Mouse (Mus musculus): Measurements from ENCODE around the gene Rnf144b. TPM values are rescaled to one million over a fixed set of nuclear protein-coding genes. Genes with fewer than 3 reads are reported as not detected.

The Rnf144b gene
- polyA plus RNA-seq, 1 experiment from 2014 or later: 1.0 TPM

DNA sequence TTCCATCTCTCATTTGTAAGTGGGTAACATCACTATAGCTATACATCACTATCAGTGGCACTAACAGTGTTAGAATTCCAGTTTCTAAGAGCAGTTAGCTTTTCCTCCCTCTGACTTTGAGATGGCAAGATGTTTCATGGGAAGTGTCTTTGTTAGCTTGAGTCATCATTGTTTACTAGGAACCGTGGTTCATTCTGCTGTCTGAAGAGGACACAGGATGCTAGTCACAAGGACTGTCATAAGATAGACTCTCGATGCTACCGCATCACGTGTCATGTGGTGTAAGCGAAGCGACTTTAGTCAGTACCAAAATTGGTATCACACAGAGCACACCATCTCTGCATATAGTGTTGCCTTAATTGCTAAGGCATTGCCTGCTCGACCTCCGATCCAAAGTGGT, 105.7 kb downstream of the Rnf144b start:
- 95% methylated on average over 8 of the region's 8 CpGs for WGBS
- H3K9me3 ChIP-seq: no peaks in the 10 kb centered on the region
- no peak overlapping the region for H3K4me2 ChIP-seq (replicated peaks)
- no peak for ATAC-seq (ENCODE audit: low FRiP score, low read depth)
- H3K4me3 ChIP-seq: no peak overlapping the region
- H3K4me1 ChIP-seq: peaks cover 8% of the 10 kb centered on the region; the same call in 1 of the 2 replicates
- no peaks in the 10 kb centered on the region for H3K36me3 ChIP-seq
- no peaks in the 10 kb centered on the region for H3K27me3 ChIP-seq (replicated peaks)
- H3K27ac ChIP-seq: no peak overlapping the region
- H3K9ac ChIP-seq: no peak overlapping the region

DNA sequence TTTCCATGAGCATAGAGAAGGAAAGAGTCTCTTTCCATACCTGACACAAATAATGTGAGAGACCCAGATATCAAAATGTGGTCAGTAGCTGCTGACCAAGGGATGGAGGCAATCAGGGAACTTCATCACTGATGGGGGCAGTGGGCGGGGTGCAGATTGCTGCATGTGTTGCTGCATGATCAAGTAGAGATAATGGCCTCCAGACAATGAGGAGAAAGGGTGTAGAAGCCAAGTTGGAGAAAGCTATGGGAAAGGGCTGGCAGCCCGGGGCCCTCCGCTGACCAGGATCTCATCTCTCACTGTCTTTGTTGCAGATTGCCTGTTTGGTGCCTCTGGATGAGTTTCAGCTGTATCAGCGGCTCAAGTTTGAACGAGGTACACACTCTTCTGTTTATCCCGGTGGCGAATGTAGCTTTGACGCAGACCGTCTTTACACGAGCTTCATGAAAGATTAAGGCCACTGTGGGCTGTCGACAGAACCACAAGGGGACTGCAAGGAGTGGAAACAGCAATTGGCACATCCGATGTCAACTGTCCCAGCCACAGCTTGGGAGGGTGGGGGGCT, 106.3 kb downstream of the Rnf144b start:
- no peaks in the 10 kb centered on the region for H3K9me3 ChIP-seq
- H3K4me3 ChIP-seq: no peak overlapping the region
- WGBS: 90% methylated on average over 12 of the region's 12 CpGs
- no peak for ATAC-seq (ENCODE audit: low FRiP score, low read depth)
- H3K9ac ChIP-seq: no peak overlapping the region
- H3K4me2 ChIP-seq (replicated peaks): no peak overlapping the region
- H3K36me3 ChIP-seq: no peaks in the 10 kb centered on the region
- no peak overlapping the region for H3K27ac ChIP-seq
- peaks cover 8% of the 10 kb centered on the region; the same call in 1 of the 2 replicates for H3K4me1 ChIP-seq
- H3K27me3 ChIP-seq (replicated peaks): no peaks in the 10 kb centered on the region

DNA sequence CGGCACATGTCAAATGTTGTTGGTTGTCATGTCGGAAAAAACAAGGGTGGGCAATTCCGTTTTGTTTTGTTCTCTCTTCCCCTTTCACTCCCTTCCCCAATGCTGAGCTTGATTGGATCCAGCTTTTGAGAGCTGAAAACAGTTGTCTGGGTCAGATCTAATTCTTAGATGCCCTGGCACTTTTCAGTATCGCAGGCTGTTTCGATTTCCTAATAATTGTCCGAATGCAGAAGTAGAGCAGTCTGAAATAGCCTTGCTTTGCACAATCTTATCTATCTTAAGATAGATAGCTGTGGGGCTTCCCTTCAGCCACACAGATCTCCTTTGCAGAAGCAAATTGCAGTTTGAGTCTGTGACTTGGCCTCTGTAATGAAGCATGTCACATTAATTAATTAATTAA, 109.7 kb downstream of the Rnf144b start:
- Histone ChIP-seq H3K4me1 (no peaks in the 10 kb centered on the region), H3K27ac (no peak overlapping the region), H3K9ac (no peak overlapping the region), H3K4me2 (replicated peaks) (no peak overlapping the region), H3K27me3 (replicated peaks) (no peaks in the 10 kb centered on the region), H3K9me3 (no peaks in the 10 kb centered on the region), H3K4me3 (no peak overlapping the region), H3K36me3 (no peaks in the 10 kb centered on the region)
- WGBS: 91% methylated on average over 6 of the region's 6 CpGs
- ATAC-seq (ENCODE audit: low FRiP score, low read depth): no peak

- H3K4me1 ChIP-seq: no peaks in the 10 kb centered on the region
- WGBS: 90% methylated on average over 8 of the region's 8 CpGs
These were observed 114.9 kb downstream of the Rnf144b start for GRCm38 (mm10) chr13:47237376-47237775.

GRCm38 (mm10) chr13:47238131-47238530, 115.7 kb downstream of the Rnf144b start:
- Histone ChIP-seq H3K4me2 (replicated peaks) (no peak overlapping the region), H3K27me3 (replicated peaks) (no peaks in the 10 kb centered on the region), H3K4me1 (no peaks in the 10 kb centered on the region), H3K9ac (no peak overlapping the region), H3K36me3 (no peaks in the 10 kb centered on the region), H3K4me3 (no peak overlapping the region), H3K27ac (no peak overlapping the region), H3K9me3 (no peaks in the 10 kb centered on the region)
- no peak for ATAC-seq (ENCODE audit: low FRiP score, low read depth)
- 78% methylated on average over 17 of the region's 17 CpGs for WGBS

More at GRCm38 (mm10) chr13:47237376-47237775, 114.9 kb downstream of the Rnf144b start:
- no peaks in the 10 kb centered on the region for H3K27me3 ChIP-seq (replicated peaks)
- no peak for ATAC-seq (ENCODE audit: low FRiP score, low read depth)
- no peak overlapping the region for H3K4me3 ChIP-seq
- H3K9me3 ChIP-seq: no peaks in the 10 kb centered on the region
- H3K36me3 ChIP-seq: no peaks in the 10 kb centered on the region
- no peak overlapping the region for H3K4me2 ChIP-seq (replicated peaks)
- H3K27ac ChIP-seq: no peak overlapping the region
- H3K9ac ChIP-seq: no peak overlapping the region

DNA sequence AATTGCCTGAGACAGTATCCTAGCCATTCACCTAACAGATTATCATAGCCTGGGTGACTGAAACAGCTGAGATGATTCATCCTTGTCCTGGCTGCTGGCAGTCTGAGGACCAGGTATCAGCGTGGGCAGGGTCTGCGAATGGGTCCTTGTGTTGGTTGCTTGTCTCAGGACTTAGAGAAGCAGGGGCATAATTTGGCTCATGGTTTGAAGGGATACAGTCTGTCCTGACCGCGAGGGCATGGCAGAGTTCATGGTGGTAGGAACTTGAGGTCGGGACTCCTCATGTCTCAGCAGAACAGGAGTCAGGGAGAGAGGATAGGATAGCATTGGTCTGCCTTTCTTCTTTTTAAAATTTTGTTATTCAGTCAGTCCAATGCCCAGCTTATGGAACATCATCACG, 121.1 kb downstream of the Rnf144b start:
- WGBS: 96% methylated on average over 6 of the region's 6 CpGs

DNA sequence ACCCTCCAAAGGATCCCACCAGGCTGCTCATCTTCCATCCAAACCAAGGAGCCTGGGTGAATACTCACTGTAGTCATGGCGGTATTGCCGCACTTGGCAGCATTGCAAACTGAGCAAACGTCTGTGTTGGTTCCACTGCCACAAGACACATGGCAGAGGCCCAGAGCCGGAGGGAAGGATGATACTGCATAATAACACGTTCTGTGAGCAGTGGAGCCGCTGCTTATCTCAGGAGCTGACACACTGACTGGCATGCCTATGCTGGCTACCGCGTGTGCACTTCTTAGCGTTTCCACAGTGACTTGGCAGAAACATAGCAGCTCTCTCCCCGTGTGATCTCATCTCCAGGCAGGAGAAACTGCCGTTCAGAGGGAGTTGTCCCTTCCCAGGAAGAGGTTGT, 122.3 kb downstream of the Rnf144b start:
- no peak overlapping the region for H3K27ac ChIP-seq
- no peaks in the 10 kb centered on the region for H3K9me3 ChIP-seq
- H3K4me3 ChIP-seq: no peak overlapping the region
- no peaks in the 10 kb centered on the region for H3K27me3 ChIP-seq (replicated peaks)
- H3K4me2 ChIP-seq (replicated peaks): no peak overlapping the region
- ATAC-seq (ENCODE audit: low FRiP score, low read depth): no peak
- H3K36me3 ChIP-seq: no peaks in the 10 kb centered on the region
- H3K9ac ChIP-seq: no peak overlapping the region
- WGBS: 82% methylated on average over 11 of the region's 11 CpGs
- 0 out of 2 replicates have a peak, but pooled peaks cover 4% of the 10 kb centered on the region for H3K4me1 ChIP-seq

More for the DNA sequence above, 121.1 kb downstream of the Rnf144b start:
- Histone ChIP-seq H3K9me3 (no peaks in the 10 kb centered on the region), H3K9ac (no peak overlapping the region), H3K36me3 (no peaks in the 10 kb centered on the region), H3K4me1 (0 out of 2 replicates have a peak, but pooled peaks cover 4% of the 10 kb centered on the region), H3K4me3 (no peak overlapping the region), H3K4me2 (replicated peaks) (no peak overlapping the region), H3K27ac (no peak overlapping the region), H3K27me3 (replicated peaks) (no peaks in the 10 kb centered on the region)
- no peak for ATAC-seq (ENCODE audit: low FRiP score, low read depth)

DNA sequence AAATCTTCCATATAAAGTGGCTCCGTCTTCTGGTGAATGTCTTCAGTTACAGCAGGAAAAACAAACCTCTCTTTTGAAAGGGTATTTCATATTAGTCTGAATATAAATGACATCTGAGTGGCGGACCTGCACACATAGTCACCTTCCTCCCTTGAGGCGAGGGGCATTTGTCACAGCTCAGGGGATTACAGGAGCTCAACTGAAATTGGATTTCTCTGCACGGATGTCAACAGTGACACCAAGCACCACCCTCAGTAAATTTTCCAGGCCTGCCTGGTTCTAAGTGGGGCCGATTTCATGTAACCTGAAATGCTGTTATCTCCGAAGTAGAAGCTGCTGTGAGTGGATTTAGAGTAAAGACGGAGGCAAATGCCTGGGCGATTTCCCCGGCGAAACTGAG, 124.0 kb downstream of the Rnf144b start:
- no peak overlapping the region for H3K27ac ChIP-seq

GRCm38 (mm10) chr13:47247156-47247800, 124.8 kb downstream of the Rnf144b start:
- no peak for ATAC-seq (ENCODE audit: low FRiP score, low read depth)
- 68% methylated on average over 13 of the region's 13 CpGs for WGBS
- H3K4me3 ChIP-seq: no peak overlapping the region
- no peak overlapping the region for H3K27ac ChIP-seq
- H3K4me1 ChIP-seq: 0 out of 2 replicates have a peak, but pooled peaks cover 4% of the 10 kb centered on the region
- no peaks in the 10 kb centered on the region for H3K36me3 ChIP-seq
- no peaks in the 10 kb centered on the region for H3K9me3 ChIP-seq
- H3K9ac ChIP-seq: no peak overlapping the region
- no peak overlapping the region for H3K4me2 ChIP-seq (replicated peaks)
- H3K27me3 ChIP-seq (replicated peaks): no peaks in the 10 kb centered on the region

More for the DNA sequence above, 124.0 kb downstream of the Rnf144b start:
- no peak overlapping the region for H3K4me3 ChIP-seq
- no peak overlapping the region for H3K4me2 ChIP-seq (replicated peaks)
- H3K9ac ChIP-seq: no peak overlapping the region
- ATAC-seq (ENCODE audit: low FRiP score, low read depth): no peak
- no peaks in the 10 kb centered on the region for H3K36me3 ChIP-seq
- no peaks in the 10 kb centered on the region for H3K9me3 ChIP-seq
- H3K4me1 ChIP-seq: 0 out of 2 replicates have a peak, but pooled peaks cover 4% of the 10 kb centered on the region
- H3K27me3 ChIP-seq (replicated peaks): no peaks in the 10 kb centered on the region
- WGBS: 83% methylated on average over 10 of the region's 10 CpGs

GRCm38 (mm10) chr13:47248289-47249010, 126.0 kb downstream of the Rnf144b start:
- no peaks in the 10 kb centered on the region for H3K9me3 ChIP-seq
- H3K9ac ChIP-seq: no peak overlapping the region
- no peaks in the 10 kb centered on the region for H3K36me3 ChIP-seq
- H3K27me3 ChIP-seq (replicated peaks): no peaks in the 10 kb centered on the region
- ATAC-seq (ENCODE audit: low FRiP score, low read depth): no peak
- no peak overlapping the region for H3K27ac ChIP-seq
- H3K4me3 ChIP-seq: no peak overlapping the region
- H3K4me2 ChIP-seq (replicated peaks): no peak overlapping the region
- 56% methylated on average over 8 of the region's 8 CpGs for WGBS
- H3K4me1 ChIP-seq: 0 out of 2 replicates have a peak, but pooled peaks cover 4% of the 10 kb centered on the region

DNA sequence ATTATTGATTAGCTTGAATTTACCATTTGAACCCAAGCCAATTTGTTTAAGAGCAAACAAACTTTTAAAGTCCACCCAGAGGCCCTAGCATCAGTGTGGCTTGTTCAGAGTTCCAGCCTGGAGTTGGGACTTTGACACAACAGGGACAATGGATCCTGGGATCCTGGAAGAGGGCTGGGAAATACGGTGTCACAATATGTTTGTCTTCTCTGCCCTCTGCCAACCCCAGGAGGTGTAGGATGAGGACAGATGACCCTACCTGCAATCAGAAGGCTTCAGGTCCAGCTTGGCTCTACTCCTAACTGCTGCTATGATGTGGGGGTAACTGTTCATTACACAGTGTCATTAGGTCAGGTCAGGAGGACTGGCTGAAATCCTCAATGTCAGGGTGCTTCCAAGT, 128.2 kb downstream of the Rnf144b start:
- no peaks in the 10 kb centered on the region for H3K9me3 ChIP-seq
- 94% methylated on average over 1 of the region's 1 CpGs for WGBS
- ATAC-seq (ENCODE audit: low FRiP score, low read depth): no peak

GRCm38 (mm10) chr13:47251114-47251764, 128.8 kb downstream of the Rnf144b start:
- Histone ChIP-seq H3K27me3 (replicated peaks) (no peaks in the 10 kb centered on the region), H3K27ac (no peak overlapping the region), H3K9me3 (no peaks in the 10 kb centered on the region), H3K4me3 (no peak overlapping the region), H3K9ac (no peak overlapping the region), H3K4me1 (0 out of 2 replicates have a peak, but pooled peaks cover 4% of the 10 kb centered on the region), H3K36me3 (no peaks in the 10 kb centered on the region), H3K4me2 (replicated peaks) (no peak overlapping the region)
- no peak for ATAC-seq (ENCODE audit: low FRiP score, low read depth)
- 93% methylated on average over 2 of the region's 2 CpGs for WGBS

More for the DNA sequence above, 128.2 kb downstream of the Rnf144b start:
- H3K4me2 ChIP-seq (replicated peaks): no peak overlapping the region
- no peaks in the 10 kb centered on the region for H3K27me3 ChIP-seq (replicated peaks)
- no peak overlapping the region for H3K4me3 ChIP-seq
- no peak overlapping the region for H3K9ac ChIP-seq
- no peaks in the 10 kb centered on the region for H3K36me3 ChIP-seq
- no peak overlapping the region for H3K27ac ChIP-seq
- H3K4me1 ChIP-seq: 0 out of 2 replicates have a peak, but pooled peaks cover 4% of the 10 kb centered on the region

Data from neural tube, embryonic 12.5 days (tissue).